Mouse (Mus musculus) G1E (cell line): ENCODE data around the gene Il2rb.

ENCODE experiments used
- CTCF ChIP-seq: IDR thresholded peaks from 2 replicates; pipeline ENCODE4 v1.5.1; 2012; ENCODE audit warnings: low read depth, low read length, inconsistent platforms, mixed read lengths
- GATA2 ChIP-seq: IDR thresholded peaks from 2 replicates; pipeline ENCODE4 v1.6.1; 2012; ENCODE audit warnings: low read depth, low read length, inconsistent platforms, borderline replicate concordance

- no peak for TF ChIP-seq CTCF
- no peak for TF ChIP-seq GATA2
Measured at GRCm38 (mm10) chr15:78479470-78479869, 15.6 kb downstream of the Il2rb start.
